Mouse (Mus musculus): ENCODE data around the gene 3110009E18Rik. TPM values are rescaled to one million over a fixed set of nuclear protein-coding genes. Genes with fewer than 3 reads are reported as not detected.

3110009E18Rik gene
- total and polyA plus RNA-seq, 2 experiments from 2014 or later: 2.3 to 16.7 TPM

DNA sequence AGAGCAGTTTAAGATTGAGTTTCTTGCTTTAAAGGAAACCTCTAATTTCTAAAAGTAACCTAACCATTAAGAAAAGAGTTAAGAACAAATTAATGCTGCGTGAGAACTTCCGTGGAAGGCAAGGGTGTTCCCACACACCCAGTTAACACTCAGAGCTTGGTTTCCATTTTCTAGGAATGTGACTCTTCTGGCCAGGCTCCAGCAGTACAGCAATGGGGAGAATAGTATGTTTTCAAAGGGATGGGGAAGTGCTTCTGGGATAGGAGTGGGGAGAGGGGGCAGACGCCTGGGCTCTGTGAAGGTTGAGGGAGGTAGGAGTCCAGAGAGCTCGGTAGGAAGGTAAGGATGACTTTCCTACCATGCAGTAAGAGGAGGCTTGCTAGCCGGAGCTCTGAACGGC, 4.5 kb downstream of the 3110009E18Rik start:
- Histone ChIP-seq H3K4me2 (ENCODE audit: low read depth) (no peak overlapping the region), H3K4me3 (ENCODE audit: low read depth, low read length) (no peak overlapping the region), H3K9ac (no peak overlapping the region), H3K36me3 (ENCODE audit: insufficient read depth) (no peaks in the 10 kb centered on the region), H3K9me3 (ENCODE audit: low read length) (no peaks in the 10 kb centered on the region), H3K27ac (ENCODE audit: low read depth, low read length) (no peak overlapping the region), H3K4me1 (ENCODE audit: insufficient read depth) (peaks cover 4% of the 10 kb centered on the region; the same call in 1 of the 2 replicates), H3K27me3 (ENCODE audit: insufficient read depth, low read length) (no peaks in the 10 kb centered on the region)
- ATAC-seq (no peak), DNase-seq (no peak)
- TF ChIP-seq CTCF (IDR thresholded peaks at IDR 0.05; ENCODE audit: low read depth): no peak
- WGBS: 59% methylated on average over 6 of the region's 6 CpGs

DNA sequence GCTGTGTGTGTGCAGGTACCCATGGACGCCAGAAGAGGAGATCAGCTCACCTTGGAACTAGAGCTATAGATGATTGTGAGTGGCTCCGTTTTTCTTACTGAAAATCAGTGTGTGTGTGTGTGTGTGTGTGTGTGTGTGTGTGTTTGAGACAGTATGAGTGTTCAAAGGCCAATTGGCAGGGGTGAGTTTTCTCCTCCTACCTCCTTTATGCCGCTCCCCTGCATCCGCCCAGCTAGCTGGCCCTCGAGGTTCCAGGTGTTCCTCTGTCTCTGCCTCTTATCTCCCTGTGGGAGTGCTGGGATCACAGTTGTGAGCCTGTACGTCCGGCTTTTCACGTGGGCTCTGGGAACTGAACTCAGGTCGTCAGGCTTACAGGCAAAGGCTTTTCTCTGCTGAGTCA, 5.3 kb downstream of the 3110009E18Rik start:
- no peak for TF ChIP-seq CTCF (IDR thresholded peaks at IDR 0.05; ENCODE audit: low read depth)
- Histone ChIP-seq H3K4me1 (ENCODE audit: insufficient read depth) (peaks cover 4% of the 10 kb centered on the region; the same call in 1 of the 2 replicates), H3K9ac (no peak overlapping the region), H3K36me3 (ENCODE audit: insufficient read depth) (no peaks in the 10 kb centered on the region), H3K9me3 (ENCODE audit: low read length) (no peaks in the 10 kb centered on the region), H3K27me3 (ENCODE audit: insufficient read depth, low read length) (no peaks in the 10 kb centered on the region), H3K27ac (ENCODE audit: low read depth, low read length) (no peak overlapping the region), H3K4me2 (ENCODE audit: low read depth) (no peak overlapping the region), H3K4me3 (ENCODE audit: low read depth, low read length) (no peak overlapping the region)
- DNase-seq (no peak), ATAC-seq (no peak)
- 75% methylated on average over 9 of the region's 9 CpGs for WGBS

DNA sequence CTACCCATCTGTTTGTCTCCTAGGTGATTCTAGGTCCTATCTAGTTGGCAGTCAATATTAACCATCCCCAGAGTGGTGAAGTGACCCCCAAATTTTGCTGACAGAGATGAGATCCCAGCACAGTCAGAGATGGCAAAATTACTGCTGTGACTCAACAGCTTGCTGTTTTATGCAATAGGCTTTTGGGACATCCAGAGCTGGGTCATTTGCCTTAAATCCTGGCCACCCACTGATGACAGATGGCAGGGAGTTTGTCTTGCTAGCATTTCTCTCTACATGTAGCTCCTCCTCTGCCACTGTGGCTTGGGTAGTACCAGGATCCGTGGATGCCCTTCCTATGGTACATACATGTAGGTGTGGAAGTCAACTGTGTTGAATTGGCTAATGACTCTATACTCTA, 11.4 kb downstream of the 3110009E18Rik start:
- no peak overlapping the region for H3K9ac ChIP-seq
- H3K4me2 ChIP-seq (ENCODE audit: low read depth): no peak overlapping the region
- H3K27ac ChIP-seq (ENCODE audit: low read depth, low read length): no peak overlapping the region
- WGBS: 93% methylated on average over 1 of the region's 1 CpGs
- no peak overlapping the region for H3K4me3 ChIP-seq (ENCODE audit: low read depth, low read length)
- no peaks in the 10 kb centered on the region for H3K9me3 ChIP-seq (ENCODE audit: low read length)
- no peak for TF ChIP-seq CTCF (IDR thresholded peaks at IDR 0.05; ENCODE audit: low read depth)
- ATAC-seq (no peak), DNase-seq (no peak)
- no peaks in the 10 kb centered on the region for H3K36me3 ChIP-seq (ENCODE audit: insufficient read depth)
- no peaks in the 10 kb centered on the region for H3K27me3 ChIP-seq (ENCODE audit: insufficient read depth, low read length)
- H3K4me1 ChIP-seq (ENCODE audit: insufficient read depth): no peaks in the 10 kb centered on the region

DNA sequence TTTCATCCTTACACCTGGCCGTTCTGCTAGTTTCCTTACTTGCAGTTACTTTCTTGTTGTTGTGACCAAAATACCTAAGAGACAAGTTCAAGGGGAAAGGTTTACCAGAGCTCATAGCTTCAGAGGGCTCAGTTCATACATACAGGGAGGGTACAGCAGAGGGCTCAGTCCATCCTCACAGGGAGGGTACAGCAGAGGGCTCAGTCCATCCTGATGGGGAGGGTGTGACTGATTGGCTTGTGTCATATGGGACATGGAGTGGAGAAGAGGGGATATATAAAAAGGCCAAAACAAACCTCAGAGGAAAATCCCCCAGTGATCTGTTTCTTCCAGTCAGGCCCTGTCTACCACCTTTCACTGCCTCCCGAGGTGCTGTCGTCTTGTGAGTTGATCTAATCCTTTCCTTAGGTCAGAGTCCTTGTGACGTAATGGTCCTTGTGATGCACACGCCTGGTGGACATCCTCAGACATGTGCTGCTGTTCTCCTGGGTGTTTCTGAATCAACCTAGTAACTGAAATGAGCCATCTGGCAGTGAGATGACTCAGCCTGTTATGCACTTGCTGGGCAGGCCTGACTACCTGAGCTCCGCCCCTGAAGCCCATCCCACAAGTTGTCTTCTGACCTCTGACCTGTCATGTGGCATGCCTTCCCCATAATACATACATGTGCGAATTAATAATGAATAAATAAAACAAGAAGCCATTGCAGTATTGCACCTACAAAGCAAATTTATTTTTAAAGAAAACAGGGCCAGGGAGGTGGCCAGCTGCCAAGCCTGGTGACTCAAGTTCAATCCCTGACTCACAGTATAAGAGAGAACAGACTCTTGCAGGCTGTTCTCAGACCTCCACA, 15.2 kb downstream of the 3110009E18Rik start:
- Histone ChIP-seq H3K4me2 (ENCODE audit: low read depth) (no peak overlapping the region), H3K9ac (no peak overlapping the region), H3K27ac (ENCODE audit: low read depth, low read length) (no peak overlapping the region), H3K4me3 (ENCODE audit: low read depth, low read length) (no peak overlapping the region), H3K27me3 (ENCODE audit: insufficient read depth, low read length) (no peaks in the 10 kb centered on the region), H3K9me3 (ENCODE audit: low read length) (no peaks in the 10 kb centered on the region), H3K36me3 (ENCODE audit: insufficient read depth) (no peaks in the 10 kb centered on the region), H3K4me1 (ENCODE audit: insufficient read depth) (no peaks in the 10 kb centered on the region)
- DNase-seq: no peak
- no peak for ATAC-seq
- no peak for TF ChIP-seq CTCF (IDR thresholded peaks at IDR 0.05; ENCODE audit: low read depth)
- 86% methylated on average over 7 of the region's 7 CpGs for WGBS

DNA sequence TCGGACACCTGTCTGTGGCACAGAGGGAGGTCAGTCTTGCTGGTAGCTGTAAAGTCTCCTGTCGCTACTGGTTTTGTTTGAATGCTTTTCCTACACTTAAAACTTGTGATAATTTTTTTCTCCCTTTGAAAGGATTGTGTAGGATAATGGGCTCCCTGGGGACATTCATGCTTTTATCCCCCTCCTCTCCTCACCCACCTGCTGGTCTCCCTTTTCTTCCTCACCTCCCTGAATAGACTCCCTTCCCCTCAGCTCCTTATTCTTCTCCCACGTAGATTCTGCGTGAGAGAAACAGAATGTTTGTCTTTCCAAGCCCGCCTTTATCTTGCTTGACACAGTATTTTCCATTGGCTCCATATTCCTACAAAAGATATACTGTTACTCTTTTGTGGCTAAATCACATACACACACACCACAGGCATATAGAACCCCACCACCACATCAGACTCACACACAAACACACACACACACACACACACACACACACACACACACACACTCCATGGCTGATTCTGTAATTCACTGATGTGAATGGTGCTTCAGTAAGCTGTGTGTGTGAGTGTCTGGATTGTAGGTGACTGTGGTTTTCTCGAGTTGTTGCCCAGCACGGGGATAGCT, 18.0 kb downstream of the 3110009E18Rik start:
- TF ChIP-seq CTCF (IDR thresholded peaks at IDR 0.05; ENCODE audit: low read depth): no peak
- H3K4me1 ChIP-seq (ENCODE audit: insufficient read depth): no peaks in the 10 kb centered on the region
- no peak overlapping the region for H3K27ac ChIP-seq (ENCODE audit: low read depth, low read length)
- no peaks in the 10 kb centered on the region for H3K9me3 ChIP-seq (ENCODE audit: low read length)
- no peaks in the 10 kb centered on the region for H3K36me3 ChIP-seq (ENCODE audit: insufficient read depth)
- H3K4me3 ChIP-seq (ENCODE audit: low read depth, low read length): no peak overlapping the region
- WGBS: 21% methylated on average over 7 of the region's 7 CpGs
- no peak overlapping the region for H3K9ac ChIP-seq
- H3K4me2 ChIP-seq (ENCODE audit: low read depth): no peak overlapping the region
- ATAC-seq (peak; percentile 30; the same call in 1 of the 2 replicates), DNase-seq (no peak)
- no peaks in the 10 kb centered on the region for H3K27me3 ChIP-seq (ENCODE audit: insufficient read depth, low read length)

DNA sequence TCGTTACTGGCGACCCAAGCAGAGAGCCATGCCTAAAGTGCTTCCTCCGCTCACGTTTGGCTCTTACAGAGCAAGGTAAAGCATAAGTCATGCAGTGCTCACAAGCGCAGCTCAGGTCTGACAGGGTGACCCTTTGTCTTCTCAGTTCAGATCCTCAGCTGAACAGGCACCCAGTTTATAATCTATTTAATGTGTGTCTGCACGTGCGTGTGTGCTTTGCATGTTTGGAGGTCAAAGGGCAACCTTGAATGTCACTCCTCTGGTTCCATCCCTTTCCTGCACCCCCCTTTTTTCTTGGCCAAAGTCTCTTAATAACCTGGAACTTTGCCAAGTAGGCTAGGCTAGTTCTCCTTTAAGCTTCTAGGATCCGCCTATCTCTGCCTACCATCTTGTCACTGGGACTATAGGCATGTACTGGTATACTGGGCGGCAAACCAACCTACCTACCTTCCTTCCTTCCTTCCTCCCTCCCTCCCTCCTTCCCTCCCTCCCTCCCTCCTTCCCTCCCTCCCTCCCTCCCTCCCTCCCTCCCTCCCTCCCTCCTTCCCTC, 19.2 kb downstream of the 3110009E18Rik start:
- Histone ChIP-seq H3K36me3 (ENCODE audit: insufficient read depth) (no peaks in the 10 kb centered on the region), H3K27ac (ENCODE audit: low read depth, low read length) (no peak overlapping the region), H3K4me3 (ENCODE audit: low read depth, low read length) (no peak overlapping the region), H3K27me3 (ENCODE audit: insufficient read depth, low read length) (no peaks in the 10 kb centered on the region), H3K9me3 (ENCODE audit: low read length) (no peaks in the 10 kb centered on the region), H3K4me2 (ENCODE audit: low read depth) (no peak overlapping the region), H3K9ac (no peak overlapping the region), H3K4me1 (ENCODE audit: insufficient read depth) (no peaks in the 10 kb centered on the region)
- WGBS: 90% methylated on average over 9 of the region's 9 CpGs
- DNase-seq (no peak), ATAC-seq (no peak)
- TF ChIP-seq CTCF (IDR thresholded peaks at IDR 0.05; ENCODE audit: low read depth): no peak

DNA sequence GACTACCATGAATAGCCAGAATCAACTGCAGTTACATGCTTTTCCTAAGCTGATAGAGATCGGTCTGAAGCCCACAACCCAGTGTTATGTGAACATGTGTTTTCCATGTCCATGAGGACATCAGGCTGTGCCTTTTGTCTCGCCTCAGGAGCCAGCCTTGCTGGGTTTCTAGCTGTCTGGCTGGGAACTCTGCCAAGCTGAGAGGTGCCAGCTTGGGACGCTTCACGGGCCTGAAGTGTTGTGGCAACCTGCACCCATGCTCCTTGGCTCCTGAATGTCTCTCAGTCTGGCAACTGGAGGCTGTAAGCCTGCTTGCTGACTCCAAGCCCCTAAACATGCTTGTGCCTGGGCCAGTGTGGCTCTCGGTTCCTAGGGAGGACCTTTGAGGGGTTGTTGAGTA, 21.6 kb downstream of the 3110009E18Rik start:
- ATAC-seq (peak; percentile 68), DNase-seq (peak; percentile 58)
- no peak overlapping the region for H3K9ac ChIP-seq
- H3K27me3 ChIP-seq (ENCODE audit: insufficient read depth, low read length): no peaks in the 10 kb centered on the region
- 34% methylated on average over 5 of the region's 5 CpGs for WGBS
- no peaks in the 10 kb centered on the region for H3K4me1 ChIP-seq (ENCODE audit: insufficient read depth)
- H3K9me3 ChIP-seq (ENCODE audit: low read length): no peaks in the 10 kb centered on the region
- H3K27ac ChIP-seq (ENCODE audit: low read depth, low read length): no peak overlapping the region
- no peaks in the 10 kb centered on the region for H3K36me3 ChIP-seq (ENCODE audit: insufficient read depth)
- no peak overlapping the region for H3K4me3 ChIP-seq (ENCODE audit: low read depth, low read length)
- no peak overlapping the region for H3K4me2 ChIP-seq (ENCODE audit: low read depth)
- TF ChIP-seq CTCF (IDR thresholded peaks at IDR 0.05; ENCODE audit: low read depth): no peak

Measured in forebrain, postnatal 0 days (tissue).